Mouse (Mus musculus) heart, embryonic 15.5 days (tissue): ENCODE data around the gene Ffar2. TPM values are rescaled to one million over a fixed set of nuclear protein-coding genes. Genes with fewer than 3 reads are reported as not detected.
"Not testable (repeated sequence)": the region's sequence is repeated elsewhere in the genome, so short reads cannot be mapped to it uniquely, and the experiment has no call there.

ENCODE experiments used
- ATAC-seq: fragments of 200-750 bp; cut with Nextera tagmentation; replicated peaks from 2 replicates; pipeline ENCODE4 v1.8.0; 2017; ENCODE audit warnings: low read depth, moderate TSS enrichment; ENCODE audit not compliant: insufficient number of reproducible peaks, insufficient read depth, low FRiP score
- H3K27ac ChIP-seq: fragments of 300-500 bp; sonication (generic); 2 replicates; pipeline ENCODE4 v1.5.1; 2015; ENCODE audit warnings: mild to moderate bottlenecking, inconsistent platforms
- H3K27me3 ChIP-seq: fragments of 300-500 bp; sonication (generic); 2 replicates; pipeline ENCODE4 v1.6.1; 2015; ENCODE audit warnings: inconsistent platforms
- H3K36me3 ChIP-seq: fragments of 300-500 bp; sonication (generic); 2 replicates; pipeline ENCODE4 v1.6.1; 2015; ENCODE audit warnings: mild to moderate bottlenecking, inconsistent platforms
- H3K4me1 ChIP-seq: fragments of 300-500 bp; sonication (generic); replicated peaks from 2 replicates; pipeline ENCODE4 v1.6.1; 2015; ENCODE audit warnings: inconsistent platforms
- H3K4me2 ChIP-seq: fragments of 300-500 bp; sonication (generic); 2 replicates; pipeline ENCODE4 v1.6.1; 2015; ENCODE audit warnings: inconsistent platforms, mild to moderate bottlenecking, moderate library complexity
- H3K4me3 ChIP-seq: fragments of 300-500 bp; sonication (generic); 2 replicates; pipeline ENCODE4 v1.5.1; 2015; ENCODE audit warnings: mild to moderate bottlenecking, inconsistent platforms
- H3K9ac ChIP-seq: fragments of 300-500 bp; sonication (generic); 2 replicates; pipeline ENCODE4 v1.6.1; 2015; ENCODE audit warnings: mild to moderate bottlenecking, inconsistent platforms
- H3K9me3 ChIP-seq: fragments of 300-500 bp; sonication (generic); replicated peaks from 2 replicates; pipeline ENCODE4 v1.6.1; 2016; ENCODE audit warnings: inconsistent platforms
- WGBS: fragments of 180-500 bp; shearing (Covaris S2); methylation state at CpG from one replicate; pipeline ENCODE4 v1.1.7; 2015; ENCODE audit warnings: mixed read lengths; 5-methylcytosine and 5-hydroxymethylcytosine counted together
- polyA plus RNA-seq: library from polyadenylated mRNA; unstranded; fragments of >200 nt; fragmentation: Nextera tagmentation; extraction: Ambion mirVana; gene quantifications from 2 replicates; pipeline ENCODE4 v1.2.1, GENCODE M21; 2015

Ffar2 gene
- polyA plus RNA-seq, 1 experiment from 2014 or later, result 0.20 TPM

- no peak overlapping the region for H3K9ac ChIP-seq
- H3K4me2 ChIP-seq, result no peak overlapping the region
- H3K27me3 ChIP-seq, result no peaks in the 10 kb centered on the region
- no peaks in the 10 kb centered on the region for H3K9me3 ChIP-seq
- no peak for ATAC-seq
- H3K4me1 ChIP-seq, result no peaks in the 10 kb centered on the region
- no peak overlapping the region for H3K27ac ChIP-seq
- WGBS, result 45% methylated on average over 2 of the region's 2 CpGs
- no peak overlapping the region for H3K4me3 ChIP-seq
- H3K36me3 ChIP-seq, result no peaks in the 10 kb centered on the region
Observed at GRCm38 (mm10) chr7:30846505-30847053, 23.0 kb upstream of the Ffar2 start.

- Histone ChIP-seq H3K4me2 (no peak overlapping the region), H3K9ac (no peak overlapping the region), H3K27me3 (no peaks in the 10 kb centered on the region), H3K27ac (no peak overlapping the region), H3K9me3 (no peaks in the 10 kb centered on the region), H3K36me3 (no peaks in the 10 kb centered on the region), H3K4me3 (no peak overlapping the region), H3K4me1 (peaks cover 5% of the 10 kb centered on the region; the same call in 1 of the 2 replicates)
- no peak for ATAC-seq
- 39% methylated on average over 7 of the region's 7 CpGs for whole genome bisulfite sequencing
Observed at GRCm38 (mm10) chr7:30844676-30845297, 21.2 kb upstream of the Ffar2 start.

- no peak overlapping the region for H3K4me3 ChIP-seq
- H3K4me2 ChIP-seq, result no peak overlapping the region
- 81% methylated on average over 5 of the region's 5 CpGs for WGBS
- no peak overlapping the region for H3K9ac ChIP-seq
- no peaks in the 10 kb centered on the region for H3K36me3 ChIP-seq
- H3K27ac ChIP-seq, result no peak overlapping the region
- H3K9me3 ChIP-seq, result no peaks in the 10 kb centered on the region
- ATAC-seq, result no peak
- H3K4me1 ChIP-seq, result peaks cover 5% of the 10 kb centered on the region; the same call in 1 of the 2 replicates
- no peaks in the 10 kb centered on the region for H3K27me3 ChIP-seq
Observed at GRCm38 (mm10) chr7:30842092-30842491, 18.5 kb upstream of the Ffar2 start.

GRCm38 (mm10) chr7:30841379-30841778 is 17.8 kb upstream of the Ffar2 start:
- ATAC-seq, result no peak
- 67% methylated on average over 4 of the region's 4 CpGs for WGBS

GRCm38 (mm10) chr7:30840306-30840705 is 16.7 kb upstream of the Ffar2 start:
- 46% methylated on average over 3 of the region's 3 CpGs for WGBS
- H3K36me3 ChIP-seq, result no peaks in the 10 kb centered on the region
- ATAC-seq, result no peak

More at GRCm38 (mm10) chr7:30841379-30841778, 17.8 kb upstream of the Ffar2 start:
- Histone ChIP-seq H3K9me3 (no peaks in the 10 kb centered on the region), H3K36me3 (no peaks in the 10 kb centered on the region), H3K27ac (no peak overlapping the region), H3K4me3 (no peak overlapping the region), H3K4me1 (peaks cover 5% of the 10 kb centered on the region; the same call in 1 of the 2 replicates), H3K9ac (no peak overlapping the region), H3K27me3 (no peaks in the 10 kb centered on the region), H3K4me2 (no peak overlapping the region)

GRCm38 (mm10) chr7:30837277-30837676 is 13.7 kb upstream of the Ffar2 start:
- no peaks in the 10 kb centered on the region for H3K36me3 ChIP-seq
- H3K27me3 ChIP-seq, result no peaks in the 10 kb centered on the region
- no peak for ATAC-seq
- peaks cover 5% of the 10 kb centered on the region; the same call in 1 of the 2 replicates for H3K4me1 ChIP-seq
- H3K9me3 ChIP-seq, result no peaks in the 10 kb centered on the region
- H3K27ac ChIP-seq, result no peak overlapping the region
- no peak overlapping the region for H3K9ac ChIP-seq
- H3K4me2 ChIP-seq, result no peak overlapping the region
- H3K4me3 ChIP-seq, result no peak overlapping the region

More at GRCm38 (mm10) chr7:30840306-30840705, 16.7 kb upstream of the Ffar2 start:
- H3K4me2 ChIP-seq, result no peak overlapping the region
- no peak overlapping the region for H3K27ac ChIP-seq
- H3K27me3 ChIP-seq, result no peaks in the 10 kb centered on the region
- no peak overlapping the region for H3K4me3 ChIP-seq
- no peak overlapping the region for H3K9ac ChIP-seq
- no peaks in the 10 kb centered on the region for H3K9me3 ChIP-seq
- H3K4me1 ChIP-seq, result peaks cover 5% of the 10 kb centered on the region; the same call in 1 of the 2 replicates

GRCm38 (mm10) chr7:30832684-30833083 is 9.1 kb upstream of the Ffar2 start:
- not testable (repeated sequence) for H3K27ac ChIP-seq, H3K9me3 ChIP-seq, H3K36me3 ChIP-seq, H3K4me3 ChIP-seq, ATAC-seq, H3K4me1 ChIP-seq, H3K9ac ChIP-seq, H3K27me3 ChIP-seq
- H3K4me2 ChIP-seq, result 0 out of 2 replicates have a peak overlapping the region, but pooled peaks have one; percentile 16
- WGBS, result 19% methylated on average over 9 of the region's 11 CpGs

- Histone ChIP-seq H3K4me1 (no peaks in the 10 kb centered on the region), H3K9ac (no peak overlapping the region), H3K9me3 (no peaks in the 10 kb centered on the region), H3K27ac (no peak overlapping the region), H3K4me3 (no peak overlapping the region), H3K27me3 (no peaks in the 10 kb centered on the region), H3K4me2 (0 out of 2 replicates have a peak overlapping the region, but pooled peaks have one; percentile 16), H3K36me3 (no peaks in the 10 kb centered on the region)
- WGBS, result 54% methylated on average over 17 of the region's 17 CpGs
- ATAC-seq, result no peak
Observed at GRCm38 (mm10) chr7:30832261-30832660, 8.7 kb upstream of the Ffar2 start.

GRCm38 (mm10) chr7:30829428-30829827 is 5.9 kb upstream of the Ffar2 start:
- Histone ChIP-seq H3K4me3 (no peak overlapping the region), H3K4me1 (no peaks in the 10 kb centered on the region), H3K27me3 (no peaks in the 10 kb centered on the region), H3K9me3 (no peaks in the 10 kb centered on the region), H3K9ac (no peak overlapping the region), H3K4me2 (no peak overlapping the region), H3K36me3 (no peaks in the 10 kb centered on the region), H3K27ac (no peak overlapping the region)
- no peak for ATAC-seq
- WGBS, result 66% methylated on average over 3 of the region's 3 CpGs

- H3K27me3 ChIP-seq, H3K36me3 ChIP-seq, H3K27ac ChIP-seq, H3K4me3 ChIP-seq, H3K9ac ChIP-seq, H3K4me2 ChIP-seq, H3K4me1 ChIP-seq, H3K9me3 ChIP-seq, ATAC-seq: not testable (repeated sequence)
Observed at GRCm38 (mm10) chr7:30828871-30829270, 5.3 kb upstream of the Ffar2 start.

GRCm38 (mm10) chr7:30826660-30827059 is 3.1 kb upstream of the Ffar2 start:
- Histone ChIP-seq H3K9me3 (no peaks in the 10 kb centered on the region), H3K4me3 (no peak overlapping the region), H3K27me3 (no peaks in the 10 kb centered on the region), H3K36me3 (no peaks in the 10 kb centered on the region), H3K9ac (no peak overlapping the region), H3K27ac (no peak overlapping the region), H3K4me1 (no peaks in the 10 kb centered on the region), H3K4me2 (no peak overlapping the region)
- ATAC-seq, result no peak
- whole genome bisulfite sequencing, result 87% methylated on average over 10 of the region's 10 CpGs

- no peaks in the 10 kb centered on the region for H3K36me3 ChIP-seq
- H3K27ac ChIP-seq, result no peak overlapping the region
- no peaks in the 10 kb centered on the region; the same call in 1 of the 2 replicates for H3K27me3 ChIP-seq
- no peak overlapping the region for H3K4me3 ChIP-seq
- no peak overlapping the region for H3K9ac ChIP-seq
- H3K9me3 ChIP-seq, result no peaks in the 10 kb centered on the region
- 92% methylated on average over 3 of the region's 3 CpGs for WGBS
- H3K4me2 ChIP-seq, result no peak overlapping the region
- no peaks in the 10 kb centered on the region for H3K4me1 ChIP-seq
- ATAC-seq, result no peak
Observed at GRCm38 (mm10) chr7:30824306-30824705, 731 bp upstream of the Ffar2 start.
